Mouse (Mus musculus): ENCODE measurements around the gene Adrb1.
"Not testable (repeated sequence)": the region's sequence is repeated elsewhere in the genome, so short reads cannot be mapped to it uniquely, and the experiment has no call there.

Gene Adrb1

GRCm38 (mm10) chr19:56749343-56749742 is 27.3 kb downstream of the Adrb1 start:
- DNase-seq (ENCODE audit: low read depth): no peak

DNA sequence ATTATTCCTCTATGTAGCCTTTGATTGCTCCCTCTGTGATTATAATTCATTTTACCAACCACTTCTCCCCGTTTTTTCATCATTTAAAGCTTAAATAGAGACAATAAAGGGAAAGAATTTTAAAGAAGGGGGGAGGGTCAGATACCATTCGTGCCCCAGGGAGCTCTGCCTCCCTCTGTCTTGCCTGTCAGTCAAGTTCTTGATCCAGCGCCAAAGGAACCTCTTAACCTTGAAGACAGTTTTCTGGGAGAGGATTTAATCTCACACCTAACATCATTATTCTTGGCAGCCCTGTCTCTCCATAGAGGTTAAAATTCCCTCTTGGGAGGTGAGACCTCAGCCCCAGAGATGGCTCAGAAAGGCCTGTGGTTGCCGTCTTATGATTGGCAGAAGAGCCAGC is 28.7 kb downstream of the Adrb1 start:
- no peak for DNase-seq (ENCODE audit: low read depth)

DNA sequence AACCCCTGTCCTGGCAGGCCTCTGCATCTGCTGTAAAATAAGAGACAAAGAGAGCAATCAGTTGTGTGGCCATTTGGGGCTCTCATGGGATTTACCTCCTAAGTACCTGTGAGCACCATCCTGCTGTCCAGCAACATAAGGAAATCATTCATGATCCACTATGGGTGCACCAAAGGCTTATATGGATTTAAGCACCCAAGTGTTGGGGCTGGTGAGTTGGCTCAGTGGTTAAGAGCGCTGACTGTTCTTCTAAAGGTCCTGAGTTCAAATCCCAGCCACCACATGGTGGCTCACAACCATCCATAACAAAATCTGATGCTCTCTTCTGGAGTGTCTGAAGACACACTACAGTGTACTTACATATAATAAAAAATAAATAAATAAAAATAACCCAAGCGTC is 32.5 kb downstream of the Adrb1 start:
- not testable (repeated sequence) for DNase-seq (ENCODE audit: low read depth)

DNA sequence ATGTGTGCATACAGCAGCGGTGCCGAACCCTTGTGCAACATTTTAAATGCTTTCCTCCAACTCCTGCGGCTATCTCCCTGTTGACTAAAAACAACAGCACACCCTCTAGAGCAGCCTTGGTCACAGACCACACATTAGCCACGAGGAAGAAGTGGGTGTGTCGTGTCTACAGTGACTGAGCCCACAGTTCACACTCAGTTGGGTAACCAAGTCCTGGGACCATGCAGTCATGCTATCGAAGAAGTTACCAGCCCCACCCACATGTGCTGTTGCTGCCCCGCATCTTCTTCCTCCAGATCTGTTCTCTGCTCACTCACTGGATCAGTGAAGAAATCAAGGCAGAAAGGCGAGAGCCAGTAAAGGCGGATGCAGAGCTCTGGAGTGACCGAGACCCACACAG is 34.4 kb downstream of the Adrb1 start:
- no peak for DNase-seq (ENCODE audit: low read depth)

DNA sequence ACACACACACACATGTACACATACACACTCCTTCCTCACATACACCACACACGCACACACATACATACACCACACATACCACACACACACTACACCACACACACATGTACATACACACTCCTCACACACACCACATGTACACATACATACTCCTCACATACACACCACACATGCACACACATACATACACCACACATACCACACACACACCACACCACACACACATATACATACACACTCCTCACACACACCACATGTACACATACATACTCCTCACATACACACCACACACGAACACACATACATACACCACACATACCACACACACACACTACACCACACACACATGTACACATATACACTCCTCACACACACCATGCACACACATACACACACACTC is 36.3 kb downstream of the Adrb1 start:
- no peak for DNase-seq (ENCODE audit: low read depth)

- DNase-seq (ENCODE audit: low read depth): no peak
Measured at GRCm38 (mm10) chr19:56759740-56760139, 37.7 kb downstream of the Adrb1 start.

- DNase-seq (ENCODE audit: low read depth): no peak
Measured at GRCm38 (mm10) chr19:56760306-56760940, 38.4 kb downstream of the Adrb1 start.

GRCm38 (mm10) chr19:56761096-56761495 is 39.1 kb downstream of the Adrb1 start:
- no peak for DNase-seq (ENCODE audit: low read depth)

GRCm38 (mm10) chr19:56761727-56762126 is 39.7 kb downstream of the Adrb1 start:
- no peak for DNase-seq (ENCODE audit: low read depth)

DNA sequence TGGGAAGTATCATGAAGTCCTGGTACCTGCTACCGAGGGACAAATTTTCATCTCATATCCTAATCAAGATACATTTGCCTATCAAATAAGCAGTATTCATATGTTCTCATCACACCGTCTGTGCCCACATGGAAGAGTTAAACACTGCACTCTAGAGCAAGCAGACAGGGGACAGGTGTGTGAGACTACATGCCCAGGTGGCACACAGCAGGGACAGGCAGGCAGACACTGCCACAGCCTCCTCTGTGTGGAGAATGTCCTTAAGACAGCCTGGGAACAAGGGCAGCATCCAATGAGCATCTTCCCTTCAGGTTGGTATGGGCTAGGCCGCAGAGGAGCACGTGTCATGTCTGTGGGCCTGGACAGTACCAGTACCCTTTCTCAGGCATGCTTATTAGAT is 40.7 kb downstream of the Adrb1 start:
- no peak for DNase-seq (ENCODE audit: low read depth)

- no peak for DNase-seq (ENCODE audit: low read depth)
Measured at GRCm38 (mm10) chr19:56769024-56769423, 47.0 kb downstream of the Adrb1 start.

DNA sequence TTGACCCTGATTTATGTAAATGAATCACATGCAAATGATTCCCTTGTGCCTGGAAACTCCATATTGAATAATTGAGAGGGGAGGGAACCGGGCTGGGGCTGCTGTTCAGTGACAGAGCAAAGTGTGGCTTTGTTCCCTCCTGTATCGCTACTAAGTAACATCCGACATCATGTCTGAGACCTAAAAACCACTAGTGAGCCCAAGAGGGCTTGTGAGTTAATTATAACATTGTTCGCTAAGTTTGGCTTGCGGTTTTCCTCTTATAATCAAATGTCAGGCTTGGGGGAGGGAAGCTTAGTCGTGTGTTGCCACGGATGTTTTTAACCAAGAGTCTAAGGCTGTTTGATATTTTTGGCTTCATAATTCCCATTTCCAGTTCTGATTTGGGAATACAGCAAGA is 50.2 kb downstream of the Adrb1 start:
- DNase-seq (ENCODE audit: low read depth): no peak

GRCm38 (mm10) chr19:56773393-56773971 is 51.5 kb downstream of the Adrb1 start:
- no peak for DNase-seq (ENCODE audit: low read depth)

- DNase-seq (ENCODE audit: low read depth): no peak
Measured at GRCm38 (mm10) chr19:56774408-56774962, 52.5 kb downstream of the Adrb1 start.

DNA sequence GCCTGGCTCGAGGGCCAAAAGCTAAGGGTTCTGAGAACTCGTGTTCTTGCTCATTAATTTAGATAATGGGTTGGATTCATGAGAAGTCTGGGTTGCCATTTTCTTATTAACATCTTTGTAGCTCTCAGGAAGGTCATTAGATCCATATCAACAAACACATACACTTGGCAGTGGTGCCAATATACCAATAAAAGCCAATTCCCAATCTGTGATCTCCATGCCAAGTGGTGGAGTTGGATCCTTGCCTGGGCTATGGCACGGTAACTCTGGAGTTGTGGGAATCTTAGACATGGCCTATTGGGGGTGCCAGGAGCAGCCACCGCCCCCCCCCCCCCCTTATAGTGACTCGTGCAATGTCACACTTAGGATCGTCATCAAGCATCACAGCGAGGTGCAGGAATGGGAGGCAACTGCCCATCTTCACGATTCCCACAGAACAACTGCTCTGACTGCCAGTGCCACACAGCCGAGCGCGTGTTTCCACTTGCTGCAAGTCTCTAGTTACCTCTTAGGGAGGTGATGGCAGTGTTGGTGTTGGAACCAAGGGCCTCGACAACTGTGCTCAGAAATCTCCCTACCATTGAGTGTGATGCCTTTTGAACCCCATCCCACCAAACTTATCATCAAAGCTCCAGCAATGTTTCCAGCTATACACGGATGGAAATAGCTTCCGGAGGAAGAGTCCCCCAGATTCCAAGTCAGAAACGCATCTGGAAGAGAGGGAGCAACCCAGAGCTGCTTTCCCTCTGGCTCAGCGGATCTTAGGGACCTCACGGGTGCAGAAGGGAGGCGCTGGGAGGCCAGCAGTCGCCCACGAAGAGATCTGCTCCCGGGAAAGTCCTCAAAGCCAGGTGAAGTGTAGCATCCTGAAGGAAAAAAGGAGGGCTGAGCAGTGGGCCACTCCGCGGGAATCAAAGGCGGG is 53.2 kb downstream of the Adrb1 start:
- no peak for DNase-seq (ENCODE audit: low read depth)

DNA sequence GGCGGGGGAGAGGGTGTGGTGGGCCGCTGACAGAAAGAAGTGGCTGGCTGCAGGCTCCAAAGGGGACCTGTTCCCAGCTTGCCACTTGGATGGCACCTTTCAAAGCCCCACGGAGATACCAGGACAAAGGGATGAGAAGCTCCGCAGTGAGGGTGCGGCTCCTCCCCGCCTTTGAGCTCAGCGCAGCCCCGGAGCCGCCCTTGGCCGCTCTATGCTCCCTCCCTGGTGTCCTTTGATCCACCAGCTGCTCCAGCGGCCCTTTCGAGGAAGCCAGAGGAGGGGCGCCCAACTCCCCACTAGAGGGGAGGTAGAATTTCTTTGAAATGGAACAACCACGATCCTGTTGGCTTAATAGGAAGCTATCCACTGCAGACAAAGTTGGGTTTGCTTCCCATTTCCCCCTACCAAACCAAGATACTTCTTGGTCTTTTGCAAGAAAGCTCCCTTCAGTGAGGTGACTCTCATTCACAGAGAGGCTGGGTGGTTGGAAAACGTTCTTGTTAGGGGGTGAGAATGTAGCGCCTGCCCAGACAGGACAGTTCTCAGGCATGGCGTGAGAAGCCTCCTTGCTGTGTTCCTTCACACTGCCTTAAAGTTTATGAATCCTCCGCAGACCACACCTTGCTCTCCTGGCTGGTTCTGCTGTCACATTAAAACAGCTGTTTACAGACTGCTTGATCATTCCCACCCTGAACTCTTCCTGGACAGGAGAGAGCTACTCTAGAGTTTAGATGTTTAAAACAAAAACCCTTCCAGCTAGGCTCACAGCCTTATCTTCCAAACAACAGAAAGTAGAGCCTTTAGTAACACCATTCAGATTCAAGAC is 54.1 kb downstream of the Adrb1 start:
- DNase-seq (ENCODE audit: low read depth): no peak

DNA sequence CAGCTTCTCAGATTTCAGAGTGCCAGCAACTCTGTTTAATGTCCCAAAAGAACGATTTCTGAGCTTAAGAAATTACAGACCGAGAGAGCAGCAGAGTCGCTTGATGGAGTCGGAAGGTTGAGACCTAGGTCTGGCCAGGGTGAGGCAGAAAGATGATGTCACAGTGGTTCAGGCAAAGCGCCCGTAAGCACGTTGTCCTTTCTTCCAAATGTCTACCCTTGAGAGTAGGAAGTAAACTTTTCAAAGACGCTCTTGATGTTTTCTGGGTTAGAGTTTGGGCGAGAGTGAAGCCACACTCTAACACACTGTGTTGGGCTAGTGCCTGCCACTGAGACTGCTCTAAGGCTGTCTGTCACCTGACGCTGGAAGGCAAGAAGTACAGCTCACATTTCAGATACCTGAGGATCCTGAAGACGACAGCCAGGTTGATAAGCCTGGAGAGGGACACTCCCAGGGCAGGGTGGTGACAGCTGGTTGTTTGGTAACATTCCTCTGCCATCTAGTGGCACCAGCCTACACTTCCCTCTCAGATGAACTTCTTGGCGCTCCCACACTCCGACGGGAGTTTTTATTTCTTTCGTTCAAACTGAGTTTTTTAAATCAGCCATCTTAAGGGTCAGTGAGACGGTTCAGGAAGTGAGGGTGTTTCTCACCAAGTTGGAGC is 54.9 kb downstream of the Adrb1 start:
- no peak for DNase-seq (ENCODE audit: low read depth)

- not testable (repeated sequence) for DNase-seq (ENCODE audit: low read depth)
Measured at GRCm38 (mm10) chr19:56778532-56778931, 56.5 kb downstream of the Adrb1 start.

Data from c-Kit-positive CD71-positive TER-119-negative erythroid progenitor cells, embryonic 14.5 days (primary cell).